Mouse (Mus musculus): ENCODE data around the gene Lamtor1.
"Not testable (repeated sequence)": the region's sequence is repeated elsewhere in the genome, so short reads cannot be mapped to it uniquely, and the experiment has no call there.

Lamtor1 gene

DNA sequence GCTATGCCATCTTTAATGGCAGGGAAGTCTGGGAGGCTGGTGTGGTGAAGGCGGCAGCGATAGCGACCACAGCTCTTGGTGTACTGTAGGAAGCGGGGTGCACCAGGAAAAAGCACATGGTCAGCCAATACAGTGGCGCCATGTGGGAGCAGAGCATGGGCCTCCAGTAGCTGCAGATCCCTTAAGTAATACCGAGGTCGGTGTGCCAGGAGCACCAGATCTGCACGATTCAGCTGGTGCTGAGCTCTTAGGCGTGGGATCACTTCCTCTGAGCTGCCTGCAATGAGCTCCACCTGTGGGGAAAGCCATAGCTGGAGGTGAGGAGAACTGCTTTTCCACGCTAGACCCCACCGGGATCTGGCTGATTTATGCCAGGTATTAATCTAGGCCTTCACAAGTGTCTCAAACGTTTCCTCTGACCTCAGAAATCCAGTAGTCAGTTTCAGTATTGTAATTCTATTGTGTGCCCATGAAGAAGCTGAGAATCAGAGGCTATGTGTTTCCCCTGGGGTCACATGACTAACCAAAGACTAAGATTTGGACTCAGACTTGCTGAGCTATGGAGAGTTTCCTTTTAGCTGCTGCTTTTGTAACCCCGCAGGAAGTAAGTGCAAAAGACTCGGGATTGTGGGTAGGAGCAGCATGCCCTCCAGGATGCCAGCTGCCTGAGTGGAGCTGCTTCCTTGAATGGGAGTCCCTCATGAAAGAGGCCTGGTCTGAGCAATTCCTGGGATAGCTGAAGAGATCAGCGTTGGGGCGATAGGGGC lies 5.2 kb upstream of the Lamtor1 start:
- no peak for DNase-seq (ENCODE audit: low spot score)

DNA sequence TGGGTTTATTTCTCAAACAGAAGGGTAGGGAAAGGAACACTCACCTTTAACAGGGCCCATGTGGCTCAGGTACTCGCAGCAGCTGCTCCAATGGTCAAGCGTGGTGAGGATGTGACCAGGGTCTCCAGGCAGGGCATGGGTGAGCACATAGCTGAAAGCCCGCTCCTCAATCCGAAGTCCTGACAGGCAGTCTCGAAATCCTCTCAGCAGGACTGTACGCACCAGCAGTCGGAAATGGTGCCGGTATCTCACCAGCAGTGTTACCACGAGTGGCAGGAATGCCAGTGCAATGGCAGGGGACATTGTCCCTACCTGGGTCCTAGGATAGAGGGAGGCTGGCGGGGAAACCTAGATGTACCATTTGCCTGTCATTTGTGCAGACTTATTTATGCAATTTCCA lies 3.7 kb upstream of the Lamtor1 start:
- DNase-seq (ENCODE audit: low spot score), result no peak

DNA sequence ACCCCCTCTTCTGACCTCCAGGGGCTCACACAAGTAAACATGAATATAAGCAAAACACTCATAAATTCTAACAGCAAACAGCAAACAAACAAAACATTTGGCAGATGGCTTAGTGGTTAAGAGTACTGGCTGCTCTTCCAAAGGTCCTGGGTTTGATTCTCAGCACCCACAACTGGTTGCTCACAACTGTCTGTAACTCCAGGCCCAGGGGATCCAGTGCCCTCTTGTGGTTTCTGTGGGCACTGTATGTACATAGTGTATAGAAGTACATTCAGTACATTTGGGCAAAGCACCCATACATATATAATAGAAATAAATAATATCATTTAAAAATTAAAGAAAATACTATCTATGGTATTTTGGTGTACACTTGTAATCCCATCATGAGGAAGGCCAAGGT lies 2.9 kb upstream of the Lamtor1 start:
- no peak for DNase-seq (ENCODE audit: low spot score)

DNA sequence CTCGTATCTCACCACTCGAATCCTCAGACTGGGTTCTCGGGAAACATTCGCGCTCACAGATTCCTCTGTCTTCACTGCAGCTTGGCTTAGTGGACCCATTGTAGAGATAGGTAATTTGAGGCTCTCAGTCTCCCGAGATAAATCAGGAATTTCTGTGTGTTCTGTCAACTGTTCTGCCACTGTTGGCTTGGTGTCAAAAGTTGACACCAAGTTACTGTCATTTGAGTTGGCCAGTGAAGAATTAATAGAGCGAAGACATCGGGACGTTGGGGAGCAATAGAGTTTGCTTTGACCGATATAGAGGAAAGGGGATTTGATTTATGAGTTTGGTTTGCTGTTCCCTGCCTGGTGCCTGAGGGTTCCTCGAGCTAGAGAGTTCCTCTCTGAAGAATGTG lies 580 bp downstream of the Lamtor1 start, which contains the start of gene Tomt:
TSS of gene Tomt (minus strand) at position 73 of the 395 bp plus-strand sequence.
- DNase-seq (ENCODE audit: low spot score), result no peak

DNA sequence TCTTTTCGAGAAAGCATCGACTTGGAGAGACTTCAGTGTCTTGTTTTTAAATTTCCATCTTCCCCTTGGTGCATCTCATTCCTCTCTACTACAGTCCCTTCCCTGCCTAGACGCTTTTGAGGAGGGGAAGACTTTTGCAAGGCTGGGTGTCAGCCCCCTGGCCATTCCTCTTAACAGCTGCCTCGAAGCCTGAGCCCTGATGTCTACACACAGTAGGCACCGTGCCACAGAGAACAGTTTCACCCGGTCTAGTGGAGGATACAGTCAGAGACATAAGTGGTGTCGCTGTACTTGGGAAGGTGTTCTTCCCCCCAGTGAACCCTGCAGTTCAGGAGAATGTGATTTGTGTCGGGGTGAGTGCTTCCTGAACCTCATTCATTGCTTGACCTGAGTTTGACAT lies 992 bp downstream of the Lamtor1 start:
- DNase-seq (ENCODE audit: low spot score), result no peak

DNA sequence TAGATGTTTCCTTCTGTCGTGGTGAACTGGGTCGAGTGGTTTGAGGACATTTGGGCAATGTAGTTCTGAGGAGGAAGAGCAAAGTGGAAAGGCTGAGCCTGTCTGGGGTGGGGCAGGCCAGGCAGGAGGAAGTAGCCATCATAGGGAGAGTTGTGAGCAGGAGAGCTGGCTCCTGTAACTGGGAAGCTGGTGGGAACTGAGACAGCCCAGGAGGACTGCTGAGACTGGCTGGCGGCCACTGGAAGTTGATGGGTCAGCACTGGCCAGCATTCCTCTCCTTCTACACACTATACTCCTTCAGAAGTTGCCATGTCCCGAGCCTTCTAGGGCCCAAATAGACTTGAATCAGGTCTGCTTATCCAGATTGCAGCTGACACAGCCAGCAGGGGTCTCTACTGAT lies 2.7 kb downstream of the Lamtor1 start:
- no peak for DNase-seq (ENCODE audit: low spot score)

DNA sequence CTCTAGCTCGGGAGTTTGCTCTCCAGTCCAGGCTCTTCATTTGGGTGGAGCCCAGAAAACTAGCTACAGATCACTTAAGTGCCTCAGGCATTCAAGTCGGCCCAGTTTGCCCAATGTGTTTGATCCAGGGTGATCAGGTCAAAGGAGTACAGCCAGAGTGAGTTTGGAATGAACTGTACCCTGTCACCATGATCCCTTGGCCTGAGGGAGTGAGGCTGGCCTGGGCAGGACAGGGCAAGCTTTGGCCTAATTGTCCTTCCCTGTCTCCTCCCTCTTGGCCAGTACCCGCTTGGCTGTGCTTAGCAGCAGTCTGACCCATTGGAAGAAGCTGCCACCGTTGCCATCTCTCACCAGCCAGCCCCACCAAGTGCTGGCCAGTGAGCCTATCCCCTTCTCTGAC lies 4.4 kb downstream of the Lamtor1 start:
- DNase-seq (ENCODE audit: low spot score), result no peak

DNA sequence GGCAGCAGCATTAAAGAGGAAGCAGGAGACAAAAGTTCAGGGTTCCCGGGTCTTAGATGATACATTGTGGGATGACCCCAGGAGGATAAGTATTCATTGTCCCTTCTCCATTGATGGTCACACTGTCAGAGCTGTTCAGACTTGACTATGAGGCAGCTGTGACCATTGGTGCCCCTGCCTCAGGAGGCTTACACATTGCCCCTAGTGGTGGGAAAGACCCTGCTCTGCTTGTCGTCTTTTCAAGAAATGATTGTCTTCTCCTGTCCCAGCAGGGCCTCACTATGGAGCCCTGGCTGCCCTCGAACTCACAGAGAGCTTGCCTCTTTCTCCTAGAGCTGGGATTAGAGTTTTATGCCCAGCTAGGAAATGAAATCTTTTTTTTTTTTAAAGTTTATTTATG lies 6.3 kb downstream of the Lamtor1 start:
- DNase-seq (ENCODE audit: low spot score), result no peak

DNA sequence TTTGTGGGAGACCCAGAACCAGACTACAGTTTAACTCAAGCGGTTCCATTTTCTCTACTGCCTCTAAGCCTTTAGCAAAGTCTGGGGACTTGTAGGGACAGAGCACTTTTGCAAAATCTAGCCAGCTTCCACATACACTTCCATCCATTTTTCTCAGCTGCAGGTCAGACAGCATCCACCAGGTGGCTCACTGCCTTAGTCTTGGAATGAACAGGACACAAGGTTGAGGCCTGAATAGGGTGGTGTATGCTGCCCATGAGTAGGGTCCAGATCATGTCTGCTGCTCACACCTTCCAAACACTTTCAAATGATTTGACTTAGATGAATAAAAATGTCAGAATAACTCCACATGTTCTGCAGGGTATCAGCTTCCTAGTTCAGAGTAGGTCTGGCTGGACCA lies 12.4 kb downstream of the Lamtor1 start:
- DNase-seq (ENCODE audit: low spot score), result peak; percentile 59

DNA sequence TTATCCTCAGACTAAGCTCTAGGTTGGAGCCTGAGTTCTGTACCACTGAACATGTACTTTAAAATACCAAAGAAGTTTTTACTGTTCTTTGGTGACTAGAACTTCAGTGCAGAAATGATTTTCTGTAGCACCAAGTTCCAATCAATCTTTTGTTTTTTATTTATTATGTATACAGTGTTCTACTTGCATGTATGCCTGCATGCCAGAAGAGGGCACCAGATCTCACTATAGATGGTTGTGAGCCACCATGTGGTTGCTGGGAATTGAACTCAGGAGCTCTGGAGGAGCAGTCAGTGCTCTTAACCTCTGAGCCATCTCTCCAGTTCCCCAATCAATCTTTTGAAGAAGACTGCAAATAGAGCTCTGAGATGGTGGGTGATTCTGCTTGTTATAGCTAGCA lies 20.2 kb downstream of the Lamtor1 start:
- not testable (repeated sequence) for DNase-seq (ENCODE audit: low spot score)

DNA sequence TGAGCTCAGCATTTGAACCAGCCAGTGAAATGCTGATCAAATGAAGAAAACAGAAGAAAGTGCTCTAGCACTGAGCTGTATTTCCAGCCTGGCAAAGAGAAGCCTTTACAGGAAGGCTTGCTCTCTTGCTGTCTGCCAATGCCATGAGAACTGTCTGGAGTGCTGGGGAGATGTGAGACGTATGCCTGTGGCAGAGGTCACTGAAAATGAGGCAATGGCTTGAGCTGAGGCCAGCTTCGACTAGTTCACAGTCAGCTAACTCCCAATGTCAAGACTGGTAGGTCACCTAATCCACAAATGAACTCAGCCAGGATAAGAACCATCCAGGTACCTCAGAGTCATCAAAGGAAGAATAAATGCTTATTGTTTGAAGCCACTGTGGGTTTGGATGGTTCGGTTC lies 22.4 kb downstream of the Lamtor1 start:
- no peak for DNase-seq (ENCODE audit: low spot score)

DNA sequence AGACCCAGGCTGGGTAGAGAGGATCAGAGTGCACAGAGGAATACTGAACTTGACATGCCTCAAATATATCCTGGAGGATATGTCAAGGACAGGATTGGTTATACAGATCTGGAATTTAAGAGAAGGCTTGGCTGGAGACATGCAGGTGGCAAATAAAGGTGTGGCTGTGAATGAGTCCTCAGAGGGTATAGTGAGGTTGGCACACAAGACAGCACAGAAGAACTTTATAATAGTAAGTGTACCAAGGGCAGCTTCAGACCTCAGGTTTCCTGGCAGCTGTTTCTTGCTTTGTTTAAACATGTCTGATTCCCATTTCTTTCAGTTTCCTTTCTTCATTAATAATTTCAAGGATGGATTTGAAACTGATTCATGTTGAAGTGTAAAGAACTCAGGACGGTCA lies 26.8 kb downstream of the Lamtor1 start:
- DNase-seq (ENCODE audit: low spot score), result no peak

DNA sequence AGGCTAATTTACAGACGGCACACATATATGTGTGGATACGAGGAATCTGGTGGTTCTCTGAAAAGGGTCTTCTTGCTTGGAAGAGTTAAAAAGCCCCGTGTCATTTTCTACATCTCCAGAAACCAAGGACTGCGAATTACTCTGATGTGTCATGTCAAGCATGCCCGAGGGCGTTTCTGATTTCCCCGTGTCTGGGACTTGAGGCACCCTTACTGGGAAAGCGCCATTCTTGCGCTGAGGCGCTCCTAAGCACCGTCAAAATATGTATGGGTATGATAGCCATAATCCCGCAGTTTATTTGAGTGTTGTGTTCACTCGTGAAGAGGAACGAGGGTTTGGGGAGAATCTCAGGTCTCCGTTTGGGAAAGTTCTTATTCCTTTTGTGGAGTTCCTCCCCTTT lies 27.6 kb downstream of the Lamtor1 start:
- DNase-seq (ENCODE audit: low spot score), result no peak

DNA sequence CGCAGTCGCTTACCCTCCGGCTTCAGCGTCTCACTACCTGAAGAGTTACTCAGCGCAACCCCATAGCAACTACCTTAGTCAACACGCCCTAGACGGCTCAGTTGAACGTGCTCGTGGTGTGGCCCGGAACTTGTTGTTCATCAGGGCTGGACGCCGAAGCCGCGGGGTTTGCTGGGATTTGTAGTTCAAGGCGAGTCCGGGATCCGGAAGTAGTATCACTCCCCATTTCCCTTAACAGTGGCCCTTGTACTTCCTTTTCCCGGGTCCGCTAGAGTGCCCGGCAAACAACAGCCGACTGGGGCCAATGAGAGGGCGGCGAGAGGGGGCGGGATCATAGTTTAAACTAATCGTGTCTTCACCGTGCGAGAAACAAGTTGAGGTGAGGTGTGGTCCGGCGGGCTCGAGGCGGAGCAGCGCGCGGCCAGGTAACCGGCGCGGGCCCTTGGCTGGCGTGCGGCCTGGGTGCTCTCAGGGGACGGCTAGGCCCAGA lies 28.1 kb downstream of the Lamtor1 start, which contains the start of the genes Lrrc51 and Numa1:
TSS of gene Lrrc51 (minus strand) at position 145 of the 490 bp plus-strand sequence.
TSS of gene Numa1 (plus strand) at position 361 of the 490 bp plus-strand sequence.
- DNase-seq (ENCODE audit: low spot score), result peak; percentile 91

DNA sequence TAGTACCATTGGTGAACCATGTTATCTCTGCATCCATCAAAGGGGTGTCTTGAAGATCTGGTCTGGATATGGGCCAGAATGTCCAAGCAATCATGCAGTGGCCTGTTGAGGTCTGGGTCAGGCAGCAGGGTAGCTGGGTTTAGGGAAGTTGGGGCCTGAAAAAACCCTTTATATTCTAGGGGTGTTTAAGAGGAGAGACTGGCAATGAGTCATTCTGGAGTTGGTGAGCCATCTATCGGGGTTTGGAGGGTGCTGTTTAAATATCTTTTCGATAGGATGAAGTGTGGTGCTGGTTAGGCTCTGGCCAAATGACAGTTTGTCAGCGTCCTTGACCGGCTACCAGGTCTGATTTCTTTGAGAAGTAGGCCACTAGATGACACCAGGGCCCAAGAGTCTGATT lies 30.3 kb downstream of the Lamtor1 start:
- DNase-seq (ENCODE audit: low spot score), result no peak

DNA sequence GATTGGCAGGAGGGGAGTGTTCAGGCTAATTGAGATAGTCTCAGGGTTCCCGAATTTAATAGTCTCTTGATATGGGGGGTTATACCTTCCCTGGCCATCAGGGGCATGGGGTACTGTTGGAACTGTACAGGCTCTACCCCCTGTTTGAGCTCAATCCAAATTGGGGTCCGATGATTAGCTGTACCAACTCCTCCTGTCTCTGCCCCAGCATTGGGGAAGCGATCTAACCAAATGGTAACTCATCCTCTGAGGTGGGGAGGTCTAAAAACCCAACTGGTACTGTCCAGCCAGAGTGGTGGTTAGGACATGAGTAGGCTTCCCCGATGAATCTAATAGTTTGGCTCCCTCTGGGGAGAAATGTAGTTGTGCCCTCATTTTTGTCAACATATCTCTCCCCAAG lies 31.3 kb downstream of the Lamtor1 start:
- no peak for DNase-seq (ENCODE audit: low spot score)

DNA sequence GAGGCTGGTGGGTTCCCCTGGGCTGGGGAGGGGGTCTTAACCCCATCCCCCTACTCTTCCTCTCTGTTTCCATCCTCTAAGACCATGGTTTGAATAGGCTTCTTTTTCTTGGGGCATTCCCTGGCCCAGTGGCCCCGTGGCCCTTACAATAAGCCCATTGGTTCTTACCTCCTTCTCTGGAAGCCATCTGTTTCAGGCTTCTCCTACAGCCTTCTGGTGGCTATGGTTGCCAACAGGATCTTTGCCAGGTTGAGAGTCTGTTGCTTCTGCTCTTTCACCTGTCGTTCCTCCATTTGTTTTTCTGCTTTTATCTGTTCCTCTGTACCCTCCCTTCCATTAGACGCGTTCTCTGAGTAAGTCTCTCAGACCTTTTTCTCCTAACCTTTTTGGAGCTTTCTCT lies 31.9 kb downstream of the Lamtor1 start:
- no peak for DNase-seq (ENCODE audit: low spot score)

DNA sequence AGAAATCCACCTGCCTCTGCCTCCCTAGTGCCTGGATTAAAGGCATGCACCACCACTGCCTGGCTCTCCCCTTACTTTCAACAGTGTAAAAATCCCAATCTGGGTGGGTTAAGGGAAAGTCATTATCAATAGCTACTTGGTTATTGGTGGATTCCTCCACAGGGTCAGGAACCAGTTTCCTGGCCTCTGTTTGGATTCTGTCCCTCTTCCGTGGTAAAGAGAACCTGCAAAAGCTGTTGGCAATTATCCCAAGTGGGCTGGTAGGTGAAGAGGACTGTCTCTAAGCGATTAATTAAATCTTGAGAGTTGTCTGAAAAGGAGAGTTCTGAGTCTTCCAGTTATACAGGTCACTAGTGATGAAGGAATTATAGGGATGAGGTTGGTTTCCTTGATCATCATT lies 32.6 kb downstream of the Lamtor1 start:
- DNase-seq (ENCODE audit: low spot score), result no peak

DNA sequence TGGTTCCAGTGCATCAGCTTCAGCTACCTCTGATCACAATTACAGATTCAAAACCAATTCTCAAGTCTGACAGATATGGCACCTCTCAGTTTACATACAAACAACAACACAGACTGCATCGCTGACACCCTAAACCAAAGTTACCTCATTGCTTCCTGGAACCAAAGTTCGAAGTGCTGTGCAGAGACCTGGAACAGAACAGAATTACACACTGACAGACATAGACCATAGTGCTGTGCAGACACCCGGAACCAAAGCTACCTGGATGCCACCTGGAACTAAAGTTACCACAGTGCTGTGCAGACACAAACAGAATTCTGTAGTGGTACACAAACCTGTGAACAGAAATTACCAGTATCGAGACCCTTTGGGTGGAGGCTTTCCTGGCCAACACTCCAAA lies 34.1 kb downstream of the Lamtor1 start:
- no peak for DNase-seq (ENCODE audit: low spot score)

DNA sequence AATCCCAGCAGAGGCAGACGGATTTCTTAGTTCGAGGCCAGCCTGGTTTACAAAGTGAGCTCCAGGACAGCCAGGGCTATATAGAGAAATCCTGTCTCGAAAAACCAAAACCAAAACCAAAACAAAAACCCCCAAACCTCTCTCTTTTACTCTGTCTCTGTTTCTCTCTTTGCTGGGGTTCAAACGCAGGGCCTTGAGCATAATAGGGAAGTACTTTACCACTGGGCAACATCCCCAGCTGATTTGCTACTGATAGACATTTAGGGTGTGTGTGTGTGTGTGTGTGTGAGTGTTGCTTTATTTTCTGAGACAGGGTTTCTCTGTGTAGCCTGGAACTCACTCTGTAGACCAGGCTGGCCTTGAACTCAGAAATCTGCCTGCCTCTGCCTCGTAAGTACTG lies 43.3 kb downstream of the Lamtor1 start:
- DNase-seq (ENCODE audit: low spot score), result not testable (repeated sequence)

DNA sequence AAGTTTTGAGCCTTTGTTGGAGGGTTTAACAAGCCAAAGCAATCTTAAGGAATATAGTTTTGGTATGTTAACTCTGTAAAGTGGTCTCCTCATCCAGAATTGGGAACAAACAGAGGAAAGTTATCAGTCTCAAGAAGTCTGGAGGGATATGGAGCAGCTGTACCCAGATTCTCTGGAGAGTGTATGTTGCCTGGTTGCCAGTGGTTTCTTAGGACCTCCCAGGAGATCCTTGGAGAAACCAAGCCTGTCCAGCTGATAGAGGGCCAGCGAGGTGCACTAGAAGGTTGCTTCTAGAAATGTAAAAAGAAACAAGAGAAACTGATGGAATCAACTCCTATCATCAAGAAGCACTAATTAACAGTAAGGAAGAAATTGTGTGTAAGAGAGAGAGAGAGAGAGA lies 45.9 kb downstream of the Lamtor1 start:
- no peak for DNase-seq (ENCODE audit: low spot score)

DNA sequence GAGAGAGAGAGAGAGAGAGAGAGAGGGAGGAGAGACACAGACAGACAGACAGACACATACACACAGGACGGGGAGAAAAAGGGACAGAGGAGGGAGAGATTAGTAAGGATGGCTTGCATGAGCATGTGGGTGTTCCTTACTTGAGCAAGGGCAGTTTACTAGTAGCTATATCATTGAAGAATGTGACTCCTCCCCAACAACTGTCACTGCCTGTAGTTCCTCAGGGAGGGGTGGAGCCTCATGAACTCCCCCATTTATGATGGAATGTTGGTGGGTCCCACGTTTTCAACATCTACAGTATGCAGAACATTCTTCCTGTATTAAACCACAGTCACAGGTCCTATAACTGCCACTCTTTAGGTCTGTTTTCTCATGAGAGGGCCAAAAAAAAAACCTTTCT lies 46.4 kb downstream of the Lamtor1 start:
- DNase-seq (ENCODE audit: low spot score), result no peak

DNA sequence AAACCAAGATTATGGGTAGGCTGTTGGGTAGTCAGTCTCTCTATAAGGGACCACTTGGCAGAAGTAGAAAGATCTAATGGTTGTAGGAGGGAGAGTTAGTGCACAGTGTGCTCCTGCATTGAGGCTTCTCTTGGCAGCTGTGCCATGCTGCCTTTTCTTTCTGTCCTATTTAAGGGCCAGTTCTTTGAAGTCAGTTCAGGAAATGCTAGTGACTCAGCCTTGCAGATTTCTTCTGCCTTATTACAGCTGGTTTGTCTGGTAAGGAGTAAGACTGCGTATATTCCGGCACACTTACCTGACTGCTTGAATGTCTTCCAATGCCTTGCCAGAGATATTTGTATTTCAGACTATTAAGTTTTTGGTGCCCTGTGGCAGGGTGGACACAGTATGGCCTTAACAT lies 48.5 kb downstream of the Lamtor1 start:
- DNase-seq (ENCODE audit: low spot score), result no peak

DNA sequence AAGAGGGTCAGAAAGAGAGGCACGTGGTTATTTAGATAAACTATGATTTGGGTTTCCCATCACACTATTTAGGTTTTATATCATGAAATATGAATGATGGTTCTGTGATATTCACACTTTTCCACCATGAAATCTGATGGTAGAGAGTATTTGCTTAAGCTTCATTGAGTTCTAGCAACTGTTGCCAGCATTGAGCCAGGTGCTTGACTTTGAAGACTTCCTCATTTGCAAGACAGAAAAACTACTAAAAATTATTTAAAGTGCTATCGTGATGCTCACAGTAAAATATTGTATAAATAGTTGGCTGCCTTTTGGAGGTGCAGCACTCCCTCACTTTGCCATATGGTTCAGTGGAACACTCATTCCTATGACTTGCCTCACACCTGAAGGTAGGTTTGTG lies 49.6 kb downstream of the Lamtor1 start:
- no peak for DNase-seq (ENCODE audit: low spot score)

Data from urinary bladder, postnatal 25 days (tissue).